Mouse (Mus musculus): ENCODE results near the gene Sucla2.

DNA sequence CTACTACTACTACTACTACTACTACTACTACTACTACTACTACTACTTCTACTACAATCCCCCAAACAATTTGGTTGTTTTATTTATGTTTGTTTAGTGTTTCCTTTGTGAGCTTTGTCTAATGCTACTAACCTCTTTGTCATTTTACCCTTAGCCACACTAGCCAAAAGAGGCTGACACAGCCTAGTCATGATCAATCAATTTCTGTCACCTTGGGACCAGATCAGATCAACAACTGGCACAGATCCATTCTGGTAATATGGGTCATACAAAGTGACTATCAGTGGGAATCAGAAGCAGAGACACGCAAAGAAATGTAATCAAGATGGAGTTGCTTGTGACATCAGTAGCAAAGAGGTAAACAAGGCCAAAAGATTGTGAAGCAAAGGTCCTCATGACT lies 97.9 kb downstream of the Sucla2 start:
- TF ChIP-seq CTCF (IDR thresholded peaks at IDR 0.05; ENCODE audit: control insufficient read depth, insufficient read depth, insufficient read length) = no peak
- TF ChIP-seq CEBPB (IDR thresholded peaks at IDR 0.05; ENCODE audit: low read depth) = no peak
- no peak for TF ChIP-seq USF1 (IDR thresholded peaks at IDR 0.05; ENCODE audit: low read depth)
- TF ChIP-seq MYOG (IDR thresholded peaks at IDR 0.05; ENCODE audit: control insufficient read depth, extremely low read depth, insufficient read length) = no peak
- TF ChIP-seq MAX (IDR thresholded peaks at IDR 0.05) = no peak

All from C2C12 (cell line).